Mouse (Mus musculus) gastrocnemius, adult 8-10 months (tissue): ENCODE measurements around the gene Dlg2. TPM values are rescaled to one million over a fixed set of nuclear protein-coding genes. Genes with fewer than 3 reads are reported as not detected.

Experiments used
- DNase-seq, 2 experiments: peaks; one replicate each; pipeline ENCODE4 v3.0.0; 2022; ENCODE audit warnings: low spot score in 2 of 2
- total RNA-seq, 4 experiments: library from RNA; stranded (reverse); gene quantifications; 2 replicates each; pipeline ENCODE4 v1.2.4; 2022

The Dlg2 gene
- total RNA-seq, 4 experiments from 2014 or later, result 0.21 to 0.94 (median 0.48) TPM

- no peak for DNase-seq
These were observed 1971.5 kb downstream of the Dlg2 start for GRCm38 (mm10) chr7:92447938-92448337.

- no peak for DNase-seq
These were observed 1972.5 kb downstream of the Dlg2 start for GRCm38 (mm10) chr7:92448782-92449575.

GRCm38 (mm10) chr7:92454176-92454575, 1977.7 kb downstream of the Dlg2 start:
- DNase-seq, result no peak

GRCm38 (mm10) chr7:92455927-92456326, 1979.5 kb downstream of the Dlg2 start:
- DNase-seq, result no peak

- DNase-seq, result no peak
These were observed 1981.3 kb downstream of the Dlg2 start for GRCm38 (mm10) chr7:92457791-92458190.

- DNase-seq, result no peak
These were observed 1981.8 kb downstream of the Dlg2 start for GRCm38 (mm10) chr7:92458308-92458707.

- no peak for DNase-seq
These were observed 1984.1 kb downstream of the Dlg2 start for GRCm38 (mm10) chr7:92460578-92460977.

- DNase-seq, result no peak
These were observed 1984.8 kb downstream of the Dlg2 start for GRCm38 (mm10) chr7:92461256-92461655.

GRCm38 (mm10) chr7:92463080-92463877, 1986.8 kb downstream of the Dlg2 start:
- DNase-seq, result no peak

GRCm38 (mm10) chr7:92464290-92464689, 1987.8 kb downstream of the Dlg2 start:
- no peak for DNase-seq

- DNase-seq, result no peak
These were observed 2002.7 kb downstream of the Dlg2 start for GRCm38 (mm10) chr7:92479143-92479542.

- DNase-seq, result no peak
These were observed 2003.3 kb downstream of the Dlg2 start for GRCm38 (mm10) chr7:92479748-92480147.

- no peak for DNase-seq
These were observed 2006.9 kb downstream of the Dlg2 start for GRCm38 (mm10) chr7:92483346-92483745.

GRCm38 (mm10) chr7:92485881-92486710, 2009.6 kb downstream of the Dlg2 start:
- DNase-seq, result no peak

GRCm38 (mm10) chr7:92486878-92487277, 2010.4 kb downstream of the Dlg2 start:
- no peak for DNase-seq

GRCm38 (mm10) chr7:92492262-92492661, 2015.8 kb downstream of the Dlg2 start:
- DNase-seq, result no peak

- no peak for DNase-seq
These were observed 2017.0 kb downstream of the Dlg2 start for GRCm38 (mm10) chr7:92493521-92493920.
